Mouse (Mus musculus): ENCODE data around the gene Prrt3. TPM values are rescaled to one million over a fixed set of nuclear protein-coding genes. Genes with fewer than 3 reads are reported as not detected.

The Prrt3 gene
- polyA plus RNA-seq, 1 experiment from 2014 or later, result 1.1 TPM

DNA sequence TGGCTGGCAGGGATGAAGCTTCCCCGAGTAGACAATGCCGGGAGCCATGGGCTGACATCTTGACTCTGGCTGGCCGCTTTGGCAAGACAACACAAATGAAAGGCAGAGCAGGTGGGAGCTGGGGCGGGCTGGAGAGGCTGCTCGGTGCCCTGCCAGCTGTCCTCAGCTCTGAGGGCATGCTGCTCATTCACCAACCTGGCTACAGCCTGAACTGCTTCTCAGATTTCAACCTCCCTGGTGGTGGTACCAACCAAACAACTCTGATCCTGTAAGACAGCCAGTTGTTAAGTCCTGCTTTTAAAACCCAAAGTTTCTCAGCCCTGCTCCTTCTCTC is 7.2 kb upstream of the Prrt3 start:
- no peak for ATAC-seq (replicated peaks; ENCODE audit: low FRiP score)
- 37% methylated on average over 5 of the region's 5 CpGs for WGBS
- Histone ChIP-seq H3K9me3 (replicated peaks) (no peaks in the 10 kb centered on the region), H3K4me2 (no peak overlapping the region), H3K27me3 (no peaks in the 10 kb centered on the region), H3K4me3 (replicated peaks) (no peak overlapping the region), H3K9ac (no peak overlapping the region), H3K36me3 (peaks cover 10% of the 10 kb centered on the region), H3K27ac (no peak overlapping the region), H3K4me1 (no peaks in the 10 kb centered on the region)

DNA sequence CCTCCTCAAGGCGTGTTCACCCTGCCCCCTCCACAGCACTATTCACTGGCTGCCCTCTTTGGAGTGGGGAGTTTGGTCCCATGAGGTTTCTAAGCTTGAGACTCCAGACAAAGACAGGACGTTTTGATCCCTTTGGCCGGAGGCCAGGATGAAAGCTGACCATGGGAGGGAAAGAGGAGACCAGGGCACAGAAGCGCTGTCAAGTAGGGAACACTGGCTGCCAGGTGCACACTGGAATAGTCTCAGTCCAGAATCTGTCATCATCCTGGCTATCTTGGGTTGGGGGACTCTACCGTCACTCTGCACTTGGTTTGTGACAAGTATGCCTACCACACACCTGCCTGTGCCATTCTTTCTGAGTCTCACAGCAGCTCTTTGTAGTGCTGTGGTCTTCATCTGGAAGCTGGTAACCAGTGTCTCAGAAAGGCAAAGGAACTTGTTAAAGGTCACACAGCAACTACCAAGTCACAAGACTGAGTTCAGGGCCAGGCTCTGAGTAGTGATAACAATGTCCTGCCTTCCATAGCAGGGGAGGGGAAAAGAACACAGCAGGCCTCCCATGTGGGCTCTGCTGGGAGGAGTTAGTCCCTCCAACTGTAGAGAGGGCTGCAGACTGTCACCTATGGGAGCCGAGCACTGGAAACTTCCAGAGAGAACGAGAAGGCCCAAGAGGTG is 6.7 kb upstream of the Prrt3 start:
- no peak overlapping the region for H3K9ac ChIP-seq
- ATAC-seq (replicated peaks; ENCODE audit: low FRiP score), result no peak
- H3K4me3 ChIP-seq (replicated peaks), result no peak overlapping the region
- no peaks in the 10 kb centered on the region for H3K4me1 ChIP-seq
- no peaks in the 10 kb centered on the region for H3K9me3 ChIP-seq (replicated peaks)
- H3K36me3 ChIP-seq, result peaks cover 5% of the 10 kb centered on the region
- WGBS, result 63% methylated on average over 7 of the region's 7 CpGs
- no peak overlapping the region for H3K4me2 ChIP-seq
- H3K27ac ChIP-seq, result no peak overlapping the region
- H3K27me3 ChIP-seq, result no peaks in the 10 kb centered on the region

DNA sequence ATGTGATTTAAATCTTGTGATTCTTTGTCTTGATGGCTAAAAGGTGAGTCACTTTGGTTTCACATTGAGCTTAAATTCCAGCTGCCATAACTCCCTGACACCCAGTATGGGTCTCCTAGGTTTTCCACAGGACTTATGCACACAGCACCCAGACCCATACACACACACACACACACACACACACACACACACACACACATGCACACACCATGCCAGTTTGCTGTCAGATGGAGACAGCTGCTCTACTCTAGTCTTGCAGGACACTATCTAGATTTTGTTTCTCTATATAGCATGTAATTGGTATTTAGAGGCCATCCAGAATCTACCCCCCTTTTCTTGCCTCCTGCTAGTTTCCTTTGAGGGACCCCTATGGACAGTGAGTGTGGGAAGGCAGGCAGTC is 5.4 kb upstream of the Prrt3 start:
- Histone ChIP-seq H3K4me3 (replicated peaks) (no peak overlapping the region), H3K27ac (no peak overlapping the region), H3K9ac (no peak overlapping the region), H3K27me3 (peaks cover 6% of the 10 kb centered on the region; the same call in 1 of the 2 replicates), H3K9me3 (replicated peaks) (no peaks in the 10 kb centered on the region), H3K36me3 (no peaks in the 10 kb centered on the region), H3K4me1 (no peaks in the 10 kb centered on the region), H3K4me2 (no peak overlapping the region)
- no peak for ATAC-seq (replicated peaks; ENCODE audit: low FRiP score)

DNA sequence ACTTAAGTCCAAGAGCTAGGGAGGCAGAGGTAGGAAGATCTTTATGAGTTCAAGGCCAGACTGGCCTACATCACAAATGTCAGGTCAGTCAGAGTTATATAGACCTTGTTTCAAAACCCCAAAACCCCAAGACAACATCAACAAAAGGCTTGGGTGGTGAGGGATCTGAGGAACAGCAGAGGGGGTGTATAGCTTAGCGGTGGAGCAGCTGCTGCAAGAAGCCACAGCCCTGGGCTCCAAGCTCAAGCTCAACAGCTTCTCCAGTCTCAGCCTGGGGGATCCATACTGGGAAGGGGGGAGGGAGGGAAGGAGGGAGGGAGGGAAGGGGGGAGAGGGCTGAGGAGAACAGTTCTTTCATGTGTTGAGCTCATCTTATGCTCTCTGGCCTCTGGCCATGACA is 4.0 kb upstream of the Prrt3 start:
- Histone ChIP-seq H3K4me2 (no peak overlapping the region), H3K4me3 (replicated peaks) (no peak overlapping the region), H3K9ac (no peak overlapping the region), H3K27me3 (peaks cover 20% of the 10 kb centered on the region), H3K9me3 (replicated peaks) (no peaks in the 10 kb centered on the region), H3K27ac (no peak overlapping the region), H3K36me3 (no peaks in the 10 kb centered on the region), H3K4me1 (peaks cover 8% of the 10 kb centered on the region)
- 74% methylated on average over 1 of the region's 1 CpGs for WGBS
- ATAC-seq (replicated peaks; ENCODE audit: low FRiP score), result no peak

DNA sequence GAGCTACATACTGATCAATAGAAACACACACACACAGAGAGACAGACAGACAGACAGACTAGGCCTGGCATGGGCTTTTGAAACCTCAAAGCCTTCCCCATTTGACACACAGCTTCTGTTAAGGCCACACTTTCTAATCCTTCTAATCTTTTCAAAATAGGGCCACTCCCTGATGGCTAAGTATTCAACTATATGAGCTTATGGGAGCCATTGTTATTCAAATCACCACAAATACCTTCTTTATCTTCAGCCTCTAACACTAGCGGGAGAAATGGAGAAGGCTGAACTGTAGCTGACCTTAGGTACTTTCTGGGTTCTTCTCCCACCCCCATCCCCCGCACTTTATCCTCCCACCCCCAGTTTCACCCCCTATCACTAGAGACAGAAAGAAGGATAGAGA is 1.1 kb upstream of the Prrt3 start:
- ATAC-seq (replicated peaks; ENCODE audit: low FRiP score), result no peak
- peaks cover 8% of the 10 kb centered on the region for H3K4me1 ChIP-seq
- no peaks in the 10 kb centered on the region for H3K9me3 ChIP-seq (replicated peaks)
- H3K36me3 ChIP-seq, result no peaks in the 10 kb centered on the region
- no peak overlapping the region for H3K4me3 ChIP-seq (replicated peaks)
- WGBS, result 80% methylated on average over 2 of the region's 2 CpGs
- H3K27ac ChIP-seq, result no peak overlapping the region
- peaks cover 31% of the 10 kb centered on the region for H3K27me3 ChIP-seq
- H3K4me2 ChIP-seq, result no peak overlapping the region
- H3K9ac ChIP-seq, result no peak overlapping the region

DNA sequence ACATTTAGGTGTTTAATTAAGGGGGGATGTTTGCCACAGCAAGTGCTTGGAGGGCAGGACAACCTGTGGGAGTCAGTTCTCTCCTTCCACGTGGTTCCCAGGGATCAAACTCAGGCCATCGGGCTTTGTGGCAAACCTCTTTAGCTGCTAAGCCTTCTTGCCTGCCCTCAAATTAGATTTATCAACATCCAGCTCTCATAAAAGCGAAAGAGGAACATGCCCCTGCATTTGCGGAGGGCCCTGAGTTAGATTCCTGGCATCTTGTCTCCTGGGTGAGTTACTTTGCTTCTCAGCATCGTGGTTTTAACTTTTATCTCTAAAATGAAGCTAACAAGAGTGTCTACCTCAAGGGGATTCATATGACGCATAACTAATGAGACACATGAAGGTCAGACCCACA is 2.4 kb downstream of the Prrt3 start:
- no peak for ATAC-seq (replicated peaks; ENCODE audit: low FRiP score)
- no peak overlapping the region for H3K4me2 ChIP-seq
- H3K27me3 ChIP-seq, result peaks cover 56% of the 10 kb centered on the region
- 71% methylated on average over 6 of the region's 6 CpGs for WGBS
- H3K36me3 ChIP-seq, result no peaks in the 10 kb centered on the region
- H3K27ac ChIP-seq, result no peak overlapping the region
- H3K4me1 ChIP-seq, result peaks cover 25% of the 10 kb centered on the region
- no peak overlapping the region for H3K9ac ChIP-seq
- no peak overlapping the region for H3K4me3 ChIP-seq (replicated peaks)
- no peaks in the 10 kb centered on the region for H3K9me3 ChIP-seq (replicated peaks)

DNA sequence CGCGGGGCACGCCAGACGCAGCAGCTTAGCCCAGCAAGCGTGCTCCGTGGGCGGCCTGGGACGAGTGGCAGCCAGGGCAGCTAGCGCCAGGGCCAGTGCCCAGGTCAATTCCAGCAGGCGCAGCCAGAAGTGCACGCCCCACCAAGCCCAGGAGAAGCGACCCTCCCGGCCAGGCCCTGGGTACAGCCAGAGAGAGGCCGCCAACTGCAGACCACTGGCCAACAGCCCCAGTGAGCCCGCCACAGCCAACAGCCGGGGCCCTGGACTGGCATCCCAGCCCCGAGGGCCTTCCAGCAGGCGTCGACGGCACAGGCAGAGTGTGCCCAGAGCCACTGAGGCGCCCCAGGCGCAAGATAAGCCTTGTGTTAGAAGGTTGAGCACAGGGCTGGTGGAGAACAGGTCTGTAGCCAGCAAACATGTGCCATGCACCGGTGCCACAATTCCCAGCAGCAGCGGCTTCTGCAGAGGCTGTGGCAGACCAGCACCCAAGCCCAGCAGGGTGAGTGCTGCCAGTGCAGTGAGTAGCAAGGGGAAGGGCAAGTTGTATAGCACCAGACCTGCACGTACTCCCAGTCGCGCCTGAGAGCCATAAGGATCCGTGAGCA is 6.6 kb downstream of the Prrt3 start:
- Histone ChIP-seq H3K36me3 (peaks cover 29% of the 10 kb centered on the region), H3K4me2 (peak overlapping the region; percentile 87), H3K27me3 (peaks cover 30% of the 10 kb centered on the region), H3K27ac (no peak overlapping the region), H3K4me3 (replicated peaks) (peak overlapping the region; percentile 52), H3K4me1 (peaks cover 19% of the 10 kb centered on the region), H3K9ac (no peak overlapping the region), H3K9me3 (replicated peaks) (no peaks in the 10 kb centered on the region)
- WGBS, result 40% methylated on average over 26 of the region's 28 CpGs
- peak; percentile 13; the same call in 1 of the 2 replicates for ATAC-seq (replicated peaks; ENCODE audit: low FRiP score)

DNA sequence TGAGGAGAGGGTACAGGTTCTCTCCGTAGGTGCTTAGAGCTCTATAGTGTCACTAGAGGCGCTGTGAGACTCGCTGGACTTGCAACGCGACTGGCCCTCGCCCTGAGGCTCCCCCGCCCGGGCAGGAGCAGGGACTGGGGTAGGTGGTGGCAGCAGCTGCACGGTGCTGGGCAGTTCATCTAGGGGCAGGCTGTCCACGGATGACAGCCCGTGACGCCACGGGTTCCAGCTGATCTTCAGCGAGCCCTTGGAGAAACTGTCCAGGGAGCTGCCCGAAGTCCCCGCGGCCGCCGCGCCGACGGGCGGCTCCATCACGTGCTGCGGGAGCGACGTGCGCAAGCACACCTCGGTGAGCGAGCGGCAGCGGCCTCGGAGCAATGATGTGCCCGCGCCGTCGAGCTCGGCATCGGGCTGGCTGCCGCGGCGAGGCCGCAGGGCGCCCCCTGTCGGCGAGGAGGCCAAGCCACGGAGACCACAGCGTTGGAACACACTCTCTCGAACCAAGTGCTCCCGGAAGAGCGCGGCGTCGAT is 7.4 kb downstream of the Prrt3 start:
- Histone ChIP-seq H3K36me3 (peaks cover 37% of the 10 kb centered on the region), H3K4me3 (replicated peaks) (peak overlapping the region; percentile 52), H3K4me2 (peak overlapping the region; percentile 87), H3K9me3 (replicated peaks) (no peaks in the 10 kb centered on the region), H3K4me1 (peaks cover 19% of the 10 kb centered on the region), H3K27me3 (peaks cover 25% of the 10 kb centered on the region), H3K27ac (no peak overlapping the region), H3K9ac (peak overlapping the region; percentile 48; the same call in 1 of the 2 replicates)
- WGBS, result 1% methylated on average over 54 of the region's 54 CpGs
- ATAC-seq (replicated peaks; ENCODE audit: low FRiP score), result peak; percentile 86

DNA sequence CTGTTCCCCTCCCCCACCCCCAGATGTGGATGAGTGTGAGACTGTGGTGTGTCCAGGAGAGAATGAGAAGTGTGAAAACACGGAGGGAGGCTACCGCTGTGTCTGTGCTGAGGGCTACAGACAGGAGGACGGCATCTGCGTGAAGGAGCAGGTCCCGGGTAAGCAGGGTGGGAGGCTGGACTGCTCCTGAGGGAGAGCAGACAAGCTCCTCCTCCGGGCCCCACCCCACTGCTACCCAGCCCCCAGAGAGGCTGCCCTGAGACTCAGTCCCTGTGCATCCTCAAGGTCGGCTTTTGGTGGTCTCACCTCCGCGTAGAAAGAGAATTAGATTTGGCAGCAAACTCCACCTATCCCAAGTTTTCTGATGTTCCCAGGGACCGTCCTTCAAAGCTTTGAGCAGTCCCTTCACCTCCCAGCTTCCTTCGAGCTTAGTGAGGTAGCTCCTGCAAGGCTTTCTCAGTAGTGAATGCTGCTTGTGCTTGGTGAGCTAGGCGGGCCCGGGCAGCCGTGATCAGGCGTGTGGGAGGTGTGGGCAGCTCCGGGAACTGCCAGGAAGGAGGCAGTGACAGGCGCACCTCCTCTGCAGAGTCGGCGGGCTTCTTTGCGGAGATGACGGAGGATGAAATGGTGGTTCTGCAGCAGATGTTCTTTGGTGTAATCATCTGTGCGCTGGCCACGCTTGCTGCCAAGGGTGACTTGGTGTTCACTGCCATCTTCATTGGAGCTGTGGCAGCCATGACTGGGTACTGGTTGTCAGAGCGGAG is 9.4 kb downstream of the Prrt3 start:
- 73% methylated on average over 24 of the region's 24 CpGs for WGBS

DNA sequence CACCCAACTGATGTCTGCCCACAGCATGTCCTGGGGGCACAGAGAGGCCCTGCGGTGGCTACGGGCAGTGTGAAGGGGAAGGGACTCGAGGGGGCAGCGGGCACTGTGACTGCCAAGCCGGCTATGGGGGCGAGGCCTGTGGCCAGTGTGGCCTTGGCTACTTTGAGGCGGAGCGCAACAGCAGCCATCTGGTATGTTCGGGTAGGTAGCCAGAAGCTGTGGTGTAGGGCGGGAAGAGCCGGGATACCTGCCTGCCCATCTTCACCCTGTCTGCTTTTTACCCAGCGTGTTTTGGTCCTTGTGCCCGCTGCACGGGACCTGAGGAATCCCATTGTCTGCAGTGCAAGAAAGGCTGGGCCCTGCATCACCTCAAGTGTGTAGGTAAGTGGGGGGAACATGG is 12.3 kb downstream of the Prrt3 start:
- H3K4me1 ChIP-seq, result peaks cover 12% of the 10 kb centered on the region
- H3K27me3 ChIP-seq, result peaks cover under 1% of the 10 kb centered on the region; the same call in 1 of the 2 replicates
- peaks cover 55% of the 10 kb centered on the region for H3K36me3 ChIP-seq
- no peak for ATAC-seq (replicated peaks; ENCODE audit: low FRiP score)
- no peak overlapping the region for H3K4me2 ChIP-seq
- H3K9ac ChIP-seq, result no peak overlapping the region
- H3K4me3 ChIP-seq (replicated peaks), result no peak overlapping the region
- 94% methylated on average over 14 of the region's 14 CpGs for WGBS
- H3K9me3 ChIP-seq (replicated peaks), result no peaks in the 10 kb centered on the region
- H3K27ac ChIP-seq, result no peak overlapping the region

More for the DNA sequence above, 9.4 kb downstream of the Prrt3 start:
- H3K27ac ChIP-seq, result no peak overlapping the region
- no peak for ATAC-seq (replicated peaks; ENCODE audit: low FRiP score)
- no peak overlapping the region for H3K4me2 ChIP-seq
- no peak overlapping the region for H3K4me3 ChIP-seq (replicated peaks)
- H3K9me3 ChIP-seq (replicated peaks), result no peaks in the 10 kb centered on the region
- no peak overlapping the region for H3K9ac ChIP-seq
- peaks cover 21% of the 10 kb centered on the region for H3K4me1 ChIP-seq
- peaks cover 55% of the 10 kb centered on the region for H3K36me3 ChIP-seq
- peaks cover 25% of the 10 kb centered on the region for H3K27me3 ChIP-seq

DNA sequence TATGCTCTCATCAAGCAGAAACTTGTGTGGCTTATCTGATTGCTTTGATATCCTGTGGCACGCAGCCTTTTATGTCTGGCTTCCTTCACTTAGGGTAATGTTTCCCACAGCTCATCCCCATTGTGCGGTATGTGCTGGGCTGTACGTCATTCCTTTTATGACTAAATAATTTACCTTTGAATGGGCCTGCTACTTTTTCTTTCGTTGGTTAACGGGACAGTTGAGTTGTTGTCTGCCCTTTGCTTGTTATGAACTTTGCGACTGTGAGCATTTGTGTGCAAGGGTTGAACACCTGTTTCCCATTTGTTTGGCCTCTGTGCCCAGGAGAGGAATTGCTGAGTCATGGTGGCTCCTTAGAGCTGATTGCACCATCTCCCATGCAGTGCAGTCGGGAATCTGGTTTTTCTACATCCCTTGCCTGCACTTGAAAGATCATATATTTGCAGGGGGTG is 14.6 kb downstream of the Prrt3 start:
- no peak for ATAC-seq (replicated peaks; ENCODE audit: low FRiP score)
- no peak overlapping the region for H3K27ac ChIP-seq
- WGBS, result 47% methylated on average over 7 of the region's 7 CpGs
- H3K9ac ChIP-seq, result no peak overlapping the region
- H3K9me3 ChIP-seq (replicated peaks), result no peaks in the 10 kb centered on the region
- H3K36me3 ChIP-seq, result peaks cover 46% of the 10 kb centered on the region
- no peak overlapping the region for H3K4me2 ChIP-seq
- peaks cover 7% of the 10 kb centered on the region for H3K27me3 ChIP-seq
- peaks cover 26% of the 10 kb centered on the region for H3K4me1 ChIP-seq
- H3K4me3 ChIP-seq (replicated peaks), result no peak overlapping the region

DNA sequence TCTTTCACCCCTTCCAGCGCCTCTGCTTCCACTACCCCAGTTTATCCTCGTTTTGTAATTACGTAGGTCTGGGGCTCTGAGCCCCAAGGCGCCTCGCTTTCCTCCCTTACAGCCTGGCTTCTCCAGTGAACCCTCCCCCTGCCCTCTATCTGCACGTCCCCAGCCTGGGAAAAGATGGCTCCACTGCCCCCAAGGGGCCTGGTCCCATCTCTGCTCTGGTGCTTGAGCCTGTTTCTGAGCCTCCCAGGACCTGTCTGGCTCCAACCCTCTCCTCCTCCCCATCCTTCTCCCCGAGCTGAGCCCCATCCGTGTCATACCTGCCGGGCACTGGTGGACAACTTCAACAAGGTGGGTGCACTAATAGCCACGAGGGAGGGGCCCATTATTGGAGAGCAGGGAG is 18.0 kb downstream of the Prrt3 start:
- Histone ChIP-seq H3K27me3 (peaks cover 22% of the 10 kb centered on the region), H3K4me2 (peak overlapping the region; percentile 92), H3K4me1 (peaks cover 41% of the 10 kb centered on the region), H3K9ac (peak overlapping the region; percentile 62), H3K4me3 (replicated peaks) (peak overlapping the region; percentile 65), H3K9me3 (replicated peaks) (no peaks in the 10 kb centered on the region), H3K27ac (peak overlapping the region; percentile 88), H3K36me3 (peaks cover 13% of the 10 kb centered on the region; the same call in 1 of the 2 replicates)
- peak; percentile 47; the same call in 1 of the 2 replicates for ATAC-seq (replicated peaks; ENCODE audit: low FRiP score)
- WGBS, result 7% methylated on average over 10 of the region's 10 CpGs

All from kidney, embryonic 15.5 days (tissue).